Mouse (Mus musculus) cortical plate, adult 2 months (tissue): ENCODE data around the gene Vps13d.

ENCODE experiments used
- CTCF ChIP-seq: fragments of 200-500 bp; IDR thresholded peaks from 2 replicates; pipeline ENCODE4 v1.5.1; 2011; ENCODE audit warnings: mild to moderate bottlenecking, control low read depth, low read length; ENCODE audit not compliant: insufficient read depth; ENCODE audit errors: extremely low read depth
- POLR2A ChIP-seq: fragments of 200-500 bp; IDR thresholded peaks from 2 replicates; pipeline ENCODE4 v1.6.1; 2011; ENCODE audit warnings: mild to moderate bottlenecking, low read length, control low read depth; ENCODE audit not compliant: insufficient read depth; ENCODE audit errors: extremely low read depth

DNA sequence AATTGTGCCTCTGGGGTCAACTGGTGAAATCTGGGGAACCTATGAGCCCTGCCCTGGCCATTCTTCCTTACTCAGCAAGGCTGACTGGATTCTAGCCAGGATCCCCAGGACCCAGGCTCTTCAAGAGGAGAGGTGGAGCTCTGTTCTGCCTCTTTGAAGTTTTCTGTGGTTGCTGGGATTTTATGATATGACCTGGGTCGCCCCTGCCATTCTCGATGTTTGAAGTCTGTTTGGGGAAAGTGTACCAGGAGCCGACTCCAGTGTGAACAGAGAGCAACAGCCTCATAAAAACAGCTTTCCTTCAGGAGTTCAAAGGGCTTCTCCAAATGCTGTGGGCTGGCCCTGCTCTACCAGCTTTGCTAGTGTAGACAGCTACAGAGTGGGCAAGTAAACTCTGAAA lies 185.4 kb downstream of the Vps13d start:
- TF ChIP-seq CTCF: no peak
- no peak for TF ChIP-seq POLR2A
